Mouse (Mus musculus): ENCODE measurements around the gene Hlcs.

DNA sequence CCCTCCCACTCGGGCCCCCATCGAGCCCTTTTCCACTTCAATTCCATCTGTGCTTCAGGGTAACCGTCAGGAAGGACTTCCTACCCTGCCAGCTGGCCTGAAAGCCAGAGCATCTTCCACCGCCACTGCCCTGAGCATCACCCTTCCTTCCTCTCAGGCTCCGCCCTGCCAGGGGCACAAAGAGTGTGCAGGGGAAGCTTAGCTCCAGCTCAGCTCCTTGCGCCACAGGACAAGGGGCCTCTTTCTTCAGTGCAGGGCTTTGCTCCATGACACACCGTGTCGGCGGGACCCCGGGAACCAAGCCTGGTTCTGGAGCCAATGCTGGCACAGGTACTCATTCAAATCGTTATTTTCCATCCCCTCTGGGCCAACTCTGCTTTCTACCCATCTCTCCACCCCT lies 165.2 kb downstream of the Hlcs start:
- TF ChIP-seq CTCF (IDR thresholded peaks at IDR 0.05; ENCODE audit: control insufficient read depth, insufficient read depth, insufficient replicate concordance, low read depth, low read length) (no peak), POLR2A (IDR thresholded peaks at IDR 0.05; ENCODE audit: control insufficient read depth, low read depth, low read length) (no peak)
